Mouse (Mus musculus) regulatory T cell (primary cell): ENCODE results near the gene P2rx2.

Experiments
- in situ Hi-C: fragments of 300-600 bp; cut with MboI, MseI; formaldehyde crosslinking; loops from one replicate; pipeline ENCODE4 v1.15.1; 2025; ENCODE audit warnings: high pct_unique_total_duplicates

Gene P2rx2

GRCm38 (mm10) chr5:110330508-110330907 is 12.5 kb downstream of the P2rx2 start:
- in situ Hi-C loops, result no loop called here

GRCm38 (mm10) chr5:110313127-110313526 is 29.9 kb downstream of the P2rx2 start:
- in situ Hi-C loops, result loop anchor here (25.0 kb wide), 1 partner anchor 1701 kb away; no protein-coding TSS in a partner anchor

DNA sequence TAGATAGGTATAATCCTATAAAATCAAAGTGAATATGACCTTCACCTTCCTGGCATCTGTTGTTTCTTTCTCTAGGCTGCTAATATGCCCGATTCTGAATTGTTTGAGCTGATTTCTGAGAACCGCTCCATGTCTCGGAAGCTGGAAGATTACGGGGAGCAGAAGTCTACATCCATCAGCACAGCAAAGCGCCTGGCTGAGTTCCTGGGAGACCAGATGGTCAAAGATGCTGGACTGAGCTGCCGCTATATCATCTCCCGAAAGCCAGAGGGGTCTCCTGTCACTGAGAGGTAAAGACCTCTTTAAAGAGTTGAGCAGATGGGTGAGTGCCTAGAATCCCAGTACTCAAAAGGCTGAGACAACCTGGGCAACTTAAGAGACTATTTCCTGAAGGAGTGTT is 34.2 kb downstream of the P2rx2 start:
- in situ Hi-C loops, result loop anchor here (25.0 kb wide), 1 partner anchor 1697 kb away; no protein-coding TSS in a partner anchor

GRCm38 (mm10) chr5:110300591-110300990 is 42.4 kb downstream of the P2rx2 start:
- in situ Hi-C loops, result loop anchor here (25.0 kb wide), 1 partner anchor 1688 kb away; no protein-coding TSS in a partner anchor

GRCm38 (mm10) chr5:110296637-110297036 is 46.4 kb downstream of the P2rx2 start:
- in situ Hi-C loops, result no loop called here

GRCm38 (mm10) chr5:110291649-110292048 is 51.4 kb downstream of the P2rx2 start:
- in situ Hi-C loops, result loop anchor here (5.0 kb wide), 1 partner anchor 39 kb away; no protein-coding TSS in a partner anchor
